Mouse (Mus musculus): ENCODE data around the gene Lsp1. TPM values are rescaled to one million over a fixed set of nuclear protein-coding genes. Genes with fewer than 3 reads are reported as not detected.

The Lsp1 gene
- total RNA-seq, 2 experiments from 2014 or later, result 5.2 to 8.1 TPM

Other genes with a start within 250 kb of the Lsp1 start
- not detected for gene Gm7579, start 248.9 kb upstream of the Lsp1 start, total RNA-seq (2021)
- not detected for gene Krtap5-5, start 230.8 kb upstream of the Lsp1 start, total RNA-seq (2021)
- not detected for gene Gm40460, start 219.7 kb upstream of the Lsp1 start, total RNA-seq (2021)
- gene Gm2431, start 202.5 kb upstream of the Lsp1 start, total RNA-seq (2021), result not detected
- gene Gm4559, start 186.4 kb upstream of the Lsp1 start, total RNA-seq (2021), result not detected
- gene Krtap5-1, start 163.7 kb upstream of the Lsp1 start, total RNA-seq (2021), result not detected
- not detected for gene Krtap5-4, start 157.3 kb upstream of the Lsp1 start, total RNA-seq (2021)
- gene Ifitm10, start 87.1 kb upstream of the Lsp1 start, total RNA-seq (2021), result 10 to 100 TPM; 15.3 to 15.8 TPM
- 1 to 10 TPM in 1 of 2 experiments, not detected in 1; 1.9 TPM for gene Gm49369, start 78.1 kb upstream of the Lsp1 start, total RNA-seq (2021)
- 100 to 1,000 TPM; 244 to 255 TPM for gene Ctsd, start 72.8 kb upstream of the Lsp1 start, total RNA-seq (2021)
- not detected for gene Syt8, start 26.0 kb upstream of the Lsp1 start, total RNA-seq (2021)
- gene Tnni2, start 19.0 kb upstream of the Lsp1 start, total RNA-seq (2021), result under 1 TPM in 1 of 2 experiments, not detected in 1; 0.83 TPM
- not detected for gene Tnnt3, start 38.0 kb downstream of the Lsp1 start, total RNA-seq (2021)
- gene Mrpl23, start 71.9 kb downstream of the Lsp1 start, total RNA-seq (2021), result 1 to 10 TPM; 4.8 to 7.2 TPM
- 100 to 1,000 TPM; 216 to 220 TPM for gene Igf2, start 206.0 kb downstream of the Lsp1 start, total RNA-seq (2021)
- under 1 TPM; 0.10 to 0.21 TPM for gene Gm49394, start 209.1 kb downstream of the Lsp1 start, total RNA-seq (2021)

All from left cerebral cortex, postnatal 10 days (tissue).